Mouse (Mus musculus) heart, adult 18-20 months (tissue): ENCODE data around the gene Sinhcaf. TPM values are rescaled to one million over a fixed set of nuclear protein-coding genes. Genes with fewer than 3 reads are reported as not detected.
"Not testable (repeated sequence)": the region's sequence is repeated elsewhere in the genome, so short reads cannot be mapped to it uniquely, and the experiment has no call there.

Experiments used
- DNase-seq, 2 experiments: peaks; one replicate each; pipeline ENCODE4 v3.0.0; 2021 to 2022; ENCODE audit warnings: mixed read lengths in 1 of 2
- total RNA-seq, 2 experiments: library from RNA; stranded (reverse); gene quantifications; 2 replicates each; pipeline ENCODE4 v1.2.3; 2021

Sinhcaf gene
- total RNA-seq, 2 experiments from 2014 or later: 3.3 to 4.6 TPM

GRCm38 (mm10) chr6:148945509-148946408, 508 bp downstream of the Sinhcaf start:
- DNase-seq: peak; percentile 18 to 53

GRCm38 (mm10) chr6:148944767-148945508, 1.3 kb downstream of the Sinhcaf start:
- DNase-seq: peak; percentile 70 to 76

- no peak for DNase-seq
Measured at GRCm38 (mm10) chr6:148944344-148944766, 1.9 kb downstream of the Sinhcaf start.

- DNase-seq: peak in 1 of 2 experiments; percentile 7
Measured at GRCm38 (mm10) chr6:148943695-148944094, 2.6 kb downstream of the Sinhcaf start.

- DNase-seq: no peak
Measured at GRCm38 (mm10) chr6:148942406-148942805, 3.9 kb downstream of the Sinhcaf start.

- no peak for DNase-seq
Measured at GRCm38 (mm10) chr6:148941880-148942279, 4.4 kb downstream of the Sinhcaf start.

- DNase-seq: not testable (repeated sequence)
Measured at GRCm38 (mm10) chr6:148940383-148940782, 5.9 kb downstream of the Sinhcaf start.

- DNase-seq: no peak
Measured at GRCm38 (mm10) chr6:148937693-148938092, 8.6 kb downstream of the Sinhcaf start.

- DNase-seq: no peak
Measured at GRCm38 (mm10) chr6:148934961-148935590, 11.2 kb downstream of the Sinhcaf start.

- DNase-seq: peak in 1 of 2 experiments; percentile 9
Measured at GRCm38 (mm10) chr6:148931281-148931680, 15.0 kb downstream of the Sinhcaf start.

- no peak for DNase-seq
Measured at GRCm38 (mm10) chr6:148918841-148919398, 27.3 kb downstream of the Sinhcaf start.

- DNase-seq: no peak
Measured at GRCm38 (mm10) chr6:148917672-148918071, 28.6 kb downstream of the Sinhcaf start.

GRCm38 (mm10) chr6:148916817-148917216, 29.4 kb downstream of the Sinhcaf start:
- DNase-seq: no peak

GRCm38 (mm10) chr6:148913938-148914337, 32.3 kb downstream of the Sinhcaf start:
- peak; percentile 33 to 69 for DNase-seq

- DNase-seq: not testable (repeated sequence)
Measured at GRCm38 (mm10) chr6:148911906-148912305, 34.4 kb downstream of the Sinhcaf start.

GRCm38 (mm10) chr6:148906958-148907357, 39.3 kb downstream of the Sinhcaf start:
- no peak for DNase-seq

- DNase-seq: no peak
Measured at GRCm38 (mm10) chr6:148902728-148903127, 43.5 kb downstream of the Sinhcaf start.

GRCm38 (mm10) chr6:148896507-148896851, 49.8 kb downstream of the Sinhcaf start:
- no peak for DNase-seq

- DNase-seq: peak; percentile 93 to 95
Measured at GRCm38 (mm10) chr6:148895773-148896506, 50.3 kb downstream of the Sinhcaf start, which contains the start of gene Caprin2. Gene Caprin2 (minus strand): TSS chr6:148896237.

GRCm38 (mm10) chr6:148894888-148895772, 51.1 kb downstream of the Sinhcaf start:
- DNase-seq: peak in 1 of 2 experiments; percentile 44
